Mouse (Mus musculus) forebrain, embryonic 13.5 days (tissue): Measurements from ENCODE around the gene Itgb2l. TPM values are rescaled to one million over a fixed set of nuclear protein-coding genes. Genes with fewer than 3 reads are reported as not detected.

ENCODE experiments used
- ATAC-seq: fragments of 200-750 bp; cut with Nextera tagmentation; 2 replicates; pipeline ENCODE4 v1.8.0; 2017
- H3K27ac ChIP-seq: fragments of 300-500 bp; sonication (generic); 2 replicates; pipeline ENCODE4 v1.5.1; 2015; ENCODE audit warnings: inconsistent platforms, mild to moderate bottlenecking, moderate library complexity
- H3K27me3 ChIP-seq: fragments of 300-500 bp; sonication (generic); 2 replicates; pipeline ENCODE4 v1.6.1; 2015; ENCODE audit warnings: mild to moderate bottlenecking, inconsistent platforms
- H3K36me3 ChIP-seq: fragments of 300-500 bp; sonication (generic); 2 replicates; pipeline ENCODE4 v1.6.1; 2015; ENCODE audit warnings: mild to moderate bottlenecking, inconsistent platforms; ENCODE audit not compliant: poor library complexity, severe bottlenecking
- H3K4me1 ChIP-seq: fragments of 300-500 bp; sonication (generic); 2 replicates; pipeline ENCODE4 v1.6.1; 2015; ENCODE audit warnings: inconsistent platforms
- H3K4me2 ChIP-seq: fragments of 300-500 bp; sonication (generic); 2 replicates; pipeline ENCODE4 v1.6.1; 2015; ENCODE audit warnings: inconsistent platforms, mild to moderate bottlenecking, moderate library complexity
- H3K4me3 ChIP-seq: fragments of 300-500 bp; sonication (generic); 2 replicates; pipeline ENCODE4 v1.5.1; 2015; ENCODE audit warnings: mild to moderate bottlenecking, inconsistent platforms
- H3K9ac ChIP-seq: fragments of 300-500 bp; sonication (generic); 2 replicates; pipeline ENCODE4 v1.6.1; 2015; ENCODE audit warnings: mild to moderate bottlenecking, inconsistent platforms
- H3K9me3 ChIP-seq: fragments of 300-500 bp; sonication (generic); replicated peaks from 2 replicates; pipeline ENCODE4 v1.6.1; 2016; ENCODE audit warnings: inconsistent platforms
- WGBS: fragments of 180-500 bp; shearing (Covaris S2); methylation state at CpG from one replicate; pipeline ENCODE4 v1.1.7; 2015; 5-methylcytosine and 5-hydroxymethylcytosine counted together
- polyA plus RNA-seq: library from polyadenylated mRNA; unstranded; fragments of >200 nt; fragmentation: Nextera tagmentation; extraction: Ambion mirVana; gene quantifications from 2 replicates; pipeline ENCODE4 v1.2.1, GENCODE M21; 2015

Gene Itgb2l
- polyA plus RNA-seq, 1 experiment from 2014 or later = not detected

DNA sequence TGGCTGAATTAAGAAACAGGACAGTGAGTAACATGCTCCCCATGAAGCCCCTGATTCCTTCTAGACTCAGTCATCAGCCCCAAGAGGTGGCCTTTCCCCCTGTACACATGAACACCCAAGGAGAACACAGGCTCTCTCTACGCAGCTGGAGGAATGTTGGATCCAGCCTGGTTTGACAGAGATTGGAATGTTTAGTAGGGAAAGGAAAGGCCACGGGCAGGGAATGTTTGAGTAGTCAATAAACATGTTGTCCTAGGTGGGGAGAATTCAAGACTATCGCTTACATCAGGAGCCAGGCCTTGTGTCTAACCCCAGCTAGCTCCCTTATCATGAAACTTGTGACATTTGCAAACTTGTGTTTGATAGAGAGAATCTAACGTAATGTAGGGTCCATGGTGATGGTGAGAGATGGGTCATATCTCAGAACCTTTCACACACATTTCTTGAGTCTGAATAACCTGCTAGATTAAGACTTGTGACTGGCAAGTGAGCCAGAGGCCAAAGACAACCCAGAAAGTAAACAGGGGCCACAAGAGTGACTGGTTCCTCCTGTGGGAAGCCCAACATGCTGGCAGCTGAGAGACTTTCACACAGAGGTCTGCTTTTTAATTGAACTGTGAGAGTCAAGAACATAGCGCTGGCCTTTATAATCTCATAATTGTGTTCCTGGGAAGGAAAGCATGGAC, 60.8 kb downstream of the Itgb2l start:
- 88% methylated on average over 5 of the region's 5 CpGs for WGBS
- no peak overlapping the region for H3K9ac ChIP-seq

DNA sequence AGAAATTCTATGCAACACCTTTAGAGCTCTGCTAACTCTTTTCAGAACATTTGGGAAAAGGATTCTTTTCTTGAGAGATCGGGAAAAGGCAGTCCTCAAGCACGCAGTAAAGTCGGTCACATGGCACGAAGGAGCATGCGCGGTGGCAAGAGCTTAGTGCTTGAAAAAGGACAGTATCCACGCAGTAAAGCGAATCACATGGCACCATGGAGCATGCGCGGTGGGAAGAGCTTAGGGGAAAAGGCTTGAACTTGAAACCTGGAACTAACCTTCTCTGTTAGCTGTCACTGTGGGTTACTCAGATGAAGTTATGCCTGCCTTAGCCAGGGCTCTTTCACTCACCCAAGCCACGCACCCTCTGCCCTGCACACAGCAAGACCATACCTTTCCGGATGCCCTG, 62.0 kb downstream of the Itgb2l start:
- Histone ChIP-seq H3K36me3 (no peaks in the 10 kb centered on the region), H3K4me2 (no peak overlapping the region), H3K4me3 (no peak overlapping the region), H3K4me1 (no peaks in the 10 kb centered on the region), H3K27ac (no peak overlapping the region), H3K9me3 (no peaks in the 10 kb centered on the region), H3K9ac (no peak overlapping the region), H3K27me3 (no peaks in the 10 kb centered on the region)
- WGBS = 92% methylated on average over 12 of the region's 12 CpGs
- no peak for ATAC-seq

More for the DNA sequence above, 60.8 kb downstream of the Itgb2l start:
- Histone ChIP-seq H3K4me1 (no peaks in the 10 kb centered on the region), H3K4me2 (no peak overlapping the region), H3K9me3 (no peaks in the 10 kb centered on the region), H3K4me3 (no peak overlapping the region), H3K27ac (no peak overlapping the region), H3K27me3 (no peaks in the 10 kb centered on the region), H3K36me3 (no peaks in the 10 kb centered on the region)
- no peak for ATAC-seq

DNA sequence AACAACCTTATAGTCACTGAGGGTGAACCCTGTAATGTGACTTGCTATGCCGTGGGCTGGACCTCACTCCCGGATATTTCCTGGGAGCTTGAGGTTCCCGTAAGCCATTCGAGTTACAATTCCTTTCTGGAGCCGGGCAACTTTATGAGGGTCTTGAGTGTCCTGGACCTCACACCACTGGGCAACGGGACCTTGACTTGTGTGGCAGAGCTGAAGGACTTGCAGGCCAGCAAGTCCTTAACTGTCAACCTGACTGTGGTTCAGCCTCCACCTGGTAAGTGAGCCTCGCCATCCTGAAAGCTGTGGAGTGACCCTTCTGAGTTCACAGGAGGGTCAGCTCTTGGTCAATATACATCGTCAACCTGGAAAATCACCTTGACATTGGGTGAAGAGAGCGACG, 65.3 kb downstream of the Itgb2l start:
- WGBS = 95% methylated on average over 10 of the region's 10 CpGs
- no peak overlapping the region for H3K4me3 ChIP-seq

DNA sequence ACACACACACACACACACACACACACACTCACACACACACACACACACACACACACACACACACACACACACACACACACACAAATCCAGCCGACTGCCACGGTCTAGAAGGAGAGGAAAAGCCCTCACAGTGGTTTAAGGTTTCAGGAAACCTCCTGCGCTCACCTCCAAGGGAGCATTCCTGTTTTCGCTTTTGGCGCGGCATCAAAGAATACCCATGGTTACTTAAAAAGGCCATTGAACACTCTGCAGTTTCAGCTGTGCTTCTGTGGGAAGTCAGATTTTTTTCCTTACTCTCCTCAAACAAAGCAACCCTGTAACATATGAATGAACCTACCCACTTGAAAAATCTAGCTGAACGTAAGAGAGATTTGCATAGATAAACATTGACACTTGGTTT, 67.1 kb downstream of the Itgb2l start:
- no peaks in the 10 kb centered on the region for H3K9me3 ChIP-seq
- H3K4me1 ChIP-seq = no peaks in the 10 kb centered on the region
- no peak overlapping the region for H3K4me2 ChIP-seq
- H3K27ac ChIP-seq = no peak overlapping the region
- no peak overlapping the region for H3K4me3 ChIP-seq
- H3K9ac ChIP-seq = no peak overlapping the region
- no peaks in the 10 kb centered on the region for H3K36me3 ChIP-seq
- 11% methylated on average over 7 of the region's 7 CpGs for WGBS
- ATAC-seq = no peak
- no peaks in the 10 kb centered on the region for H3K27me3 ChIP-seq

More for the DNA sequence above, 65.3 kb downstream of the Itgb2l start:
- no peaks in the 10 kb centered on the region for H3K27me3 ChIP-seq
- no peak overlapping the region for H3K27ac ChIP-seq
- no peaks in the 10 kb centered on the region for H3K36me3 ChIP-seq
- H3K4me2 ChIP-seq = no peak overlapping the region
- H3K9ac ChIP-seq = no peak overlapping the region
- H3K4me1 ChIP-seq = no peaks in the 10 kb centered on the region
- ATAC-seq = no peak
- H3K9me3 ChIP-seq = no peaks in the 10 kb centered on the region

DNA sequence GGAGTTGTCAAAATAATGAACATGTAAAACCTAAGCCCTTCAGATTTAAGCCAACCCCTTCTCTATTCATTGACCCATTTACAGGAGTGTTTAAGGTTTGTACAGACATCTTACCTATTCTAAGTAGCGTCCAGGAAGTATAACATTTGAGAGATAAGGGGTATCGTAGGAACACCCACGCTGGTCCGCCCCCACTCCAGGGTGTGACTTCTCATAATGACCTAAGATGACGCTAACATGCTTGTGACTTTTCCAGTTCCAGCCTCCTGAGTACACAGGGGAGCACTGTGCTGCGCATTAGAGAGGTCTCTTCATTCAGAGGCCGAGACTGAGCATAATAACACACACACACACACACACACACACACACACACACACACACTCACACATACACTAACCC, 67.9 kb downstream of the Itgb2l start:
- H3K27me3 ChIP-seq = no peaks in the 10 kb centered on the region
- ATAC-seq = no peak
- H3K9ac ChIP-seq = no peak overlapping the region
- H3K9me3 ChIP-seq = no peaks in the 10 kb centered on the region
- no peaks in the 10 kb centered on the region for H3K4me1 ChIP-seq
- H3K4me3 ChIP-seq = no peak overlapping the region
- no peak overlapping the region for H3K4me2 ChIP-seq
- H3K27ac ChIP-seq = no peak overlapping the region
- 89% methylated on average over 7 of the region's 7 CpGs for WGBS
- no peaks in the 10 kb centered on the region for H3K36me3 ChIP-seq

DNA sequence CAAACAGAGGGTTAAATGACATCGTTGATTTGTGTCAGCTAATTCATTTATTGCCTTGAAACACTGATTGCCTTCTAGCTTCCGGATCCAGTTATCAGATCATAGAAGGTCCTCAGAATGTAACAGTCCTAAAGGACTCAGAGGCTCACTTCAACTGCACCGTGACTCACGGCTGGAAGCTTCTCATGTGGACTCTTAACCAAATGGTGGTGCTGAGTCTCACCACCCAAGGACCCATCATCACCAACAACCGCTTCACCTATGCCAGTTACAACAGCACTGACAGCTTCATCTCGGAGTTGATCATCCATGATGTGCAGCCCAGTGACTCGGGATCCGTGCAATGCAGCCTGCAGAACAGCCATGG, 70.7 kb downstream of the Itgb2l start:
- Histone ChIP-seq H3K4me2 (no peak overlapping the region), H3K9ac (no peak overlapping the region), H3K4me1 (no peaks in the 10 kb centered on the region), H3K27me3 (no peaks in the 10 kb centered on the region), H3K27ac (no peak overlapping the region), H3K9me3 (no peaks in the 10 kb centered on the region), H3K36me3 (no peaks in the 10 kb centered on the region), H3K4me3 (no peak overlapping the region)
- 89% methylated on average over 8 of the region's 8 CpGs for WGBS
- ATAC-seq = no peak

Other genes starting within 250 kb of the Itgb2l start
- 0.86 and 1.3 TPM in 2 replicates for gene Sh3bgr, start 243.2 kb downstream of the Itgb2l start, polyA plus RNA-seq
- gene B3galt5, start 207.8 kb downstream of the Itgb2l start, polyA plus RNA-seq = 0.40 and 0.71 TPM in 2 replicates
- gene Pcp4, start 24.0 kb upstream of the Itgb2l start, polyA plus RNA-seq = 71.7 and 86.1 TPM in 2 replicates